Comparison of ENCODE assay signal across 8 mouse cellular contexts in the genomic region with DNA sequence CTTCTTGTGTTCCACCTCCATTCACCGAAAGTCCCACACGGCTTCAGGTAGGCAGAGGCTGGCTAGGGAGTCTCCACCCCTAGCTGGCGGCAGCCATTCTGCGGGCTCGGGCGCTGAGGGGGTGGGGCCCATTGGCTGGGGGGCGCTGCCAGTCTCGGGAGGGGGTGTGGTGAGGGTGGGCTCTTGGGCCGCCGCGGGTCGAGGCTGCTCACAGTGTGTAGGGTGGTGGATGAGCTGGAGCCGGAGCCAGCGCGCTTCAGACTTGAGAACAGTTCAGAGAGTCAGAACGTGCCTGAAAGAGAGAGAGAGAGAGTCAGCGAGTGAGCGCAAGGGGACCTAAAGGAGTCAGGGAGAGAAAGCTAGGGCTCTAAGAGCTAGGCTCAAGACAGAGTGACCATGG. TPM values are rescaled to one million over a fixed set of nuclear protein-coding genes. Genes with fewer than 3 reads are reported as not detected.
DNase-seq lines count a peak whose midpoint lies in the region; ATAC-seq lines count a peak whose summit lies in the region.

No protein-coding gene starts in this region.

- peak; percentile 97 for ATAC-seq in heart, embryonic 11.5 days (replicated peaks; ENCODE audit: insufficient number of reproducible peaks, low FRiP score, low TSS enrichment)
- ATAC-seq in kidney, embryonic 14.5 days (ENCODE audit: low FRiP score, low TSS enrichment) = peak; percentile 99
- ATAC-seq in liver, embryonic 15.5 days (ENCODE audit: insufficient read depth) = peak; percentile 92
- peak; percentile 98 for ATAC-seq in neural tube, embryonic 11.5 days (ENCODE audit: insufficient read depth, low FRiP score, low TSS enrichment)

- H3K4me1 ChIP-seq in heart, embryonic 11.5 days (ENCODE audit: control insufficient read depth, insufficient read depth, low read length) = no peaks in the 10 kb centered on the region
- H3K4me1 ChIP-seq in kidney, embryonic 14.5 days (ENCODE audit: control insufficient read depth, insufficient read depth, low read length) = no peaks in the 10 kb centered on the region
- no peaks in the 10 kb centered on the region for H3K4me1 ChIP-seq in liver, embryonic 15.5 days (replicated peaks)
- no peaks in the 10 kb centered on the region for H3K4me1 ChIP-seq in neural tube, embryonic 11.5 days (ENCODE audit: control insufficient read depth, insufficient read depth, low read length)

- H3K9ac ChIP-seq in heart, embryonic 11.5 days (ENCODE audit: low read depth, low read length) = 0 out of 2 replicates have a peak overlapping the region, but pooled peaks have one; percentile 28
- H3K9ac ChIP-seq in kidney, embryonic 14.5 days (ENCODE audit: low read depth, low read length) = peak overlapping the region; percentile 56
- no peak overlapping the region for H3K9ac ChIP-seq in liver, embryonic 15.5 days
- no peak overlapping the region for H3K9ac ChIP-seq in neural tube, embryonic 11.5 days (ENCODE audit: low read length)

- H3K4me2 ChIP-seq in heart, embryonic 11.5 days = peak overlapping the region; percentile 78
- H3K4me2 ChIP-seq in kidney, embryonic 14.5 days (replicated peaks; ENCODE audit: low read depth, low read length) = peak overlapping the region; percentile 59
- H3K4me2 ChIP-seq in liver, embryonic 15.5 days = peak overlapping the region; percentile 61
- H3K4me2 ChIP-seq in neural tube, embryonic 11.5 days (ENCODE audit: low read depth) = peak overlapping the region; percentile 56

- no peaks in the 10 kb centered on the region for H3K9me3 ChIP-seq in heart, embryonic 11.5 days (replicated peaks; ENCODE audit: control insufficient read depth, low read length)
- H3K9me3 ChIP-seq in kidney, embryonic 14.5 days (ENCODE audit: control insufficient read depth, low read length) = no peaks in the 10 kb centered on the region
- no peaks in the 10 kb centered on the region for H3K9me3 ChIP-seq in liver, embryonic 15.5 days (replicated peaks)
- no peaks in the 10 kb centered on the region for H3K9me3 ChIP-seq in neural tube, embryonic 11.5 days (ENCODE audit: control insufficient read depth, low read length)

- no peaks in the 10 kb centered on the region for H3K36me3 ChIP-seq in heart, embryonic 11.5 days (ENCODE audit: control insufficient read depth, insufficient read depth, low read length)
- no peaks in the 10 kb centered on the region for H3K36me3 ChIP-seq in kidney, embryonic 14.5 days (ENCODE audit: control insufficient read depth, insufficient read depth, low read length)
- no peaks in the 10 kb centered on the region for H3K36me3 ChIP-seq in liver, embryonic 15.5 days (replicated peaks)
- no peaks in the 10 kb centered on the region for H3K36me3 ChIP-seq in neural tube, embryonic 11.5 days (ENCODE audit: control insufficient read depth, insufficient read depth, low read length)

- no peak overlapping the region for H3K27ac ChIP-seq in heart, embryonic 11.5 days (ENCODE audit: low read depth, low read length)
- no peak overlapping the region; the same call in 1 of the 2 replicates for H3K27ac ChIP-seq in kidney, embryonic 14.5 days (ENCODE audit: low read depth, low read length)
- H3K27ac ChIP-seq in liver, embryonic 15.5 days (replicated peaks) = no peak overlapping the region
- H3K27ac ChIP-seq in neural tube, embryonic 11.5 days (ENCODE audit: low read depth, low read length) = no peak overlapping the region

- 13% methylated on average over 14 of the region's 18 CpGs for WGBS in heart, embryonic 11.5 days (ENCODE audit: insufficient replicate concordance)
- WGBS in kidney, embryonic 14.5 days = 26% methylated on average over 15 of the region's 18 CpGs
- 10% methylated on average over 18 of the region's 18 CpGs for WGBS in liver, embryonic 15.5 days (ENCODE audit: insufficient replicate concordance)
- WGBS in neural tube, embryonic 11.5 days = 13% methylated on average over 18 of the region's 18 CpGs

- peak overlapping the region; percentile 46 for H3K4me3 ChIP-seq in heart, embryonic 11.5 days (ENCODE audit: low read depth, low read length)
- H3K4me3 ChIP-seq in kidney, embryonic 14.5 days (ENCODE audit: low read length) = peak overlapping the region; percentile 48
- H3K4me3 ChIP-seq in liver, embryonic 15.5 days (replicated peaks) = peak overlapping the region; percentile 47
- H3K4me3 ChIP-seq in neural tube, embryonic 11.5 days (ENCODE audit: low read depth, low read length) = peak overlapping the region; percentile 40

- H3K27me3 ChIP-seq in heart, embryonic 11.5 days (ENCODE audit: control insufficient read depth, insufficient read depth, low read length) = no peaks in the 10 kb centered on the region
- H3K27me3 ChIP-seq in kidney, embryonic 14.5 days (ENCODE audit: control insufficient read depth, insufficient read depth, low read length) = no peaks in the 10 kb centered on the region
- no peaks in the 10 kb centered on the region for H3K27me3 ChIP-seq in liver, embryonic 15.5 days
- H3K27me3 ChIP-seq in neural tube, embryonic 11.5 days (ENCODE audit: control insufficient read depth, insufficient read depth, low read length) = no peaks in the 10 kb centered on the region

- DNase-seq in gastrocnemius, postnatal 10 days = peak; percentile 22
- DNase-seq in gastrocnemius, adult 8-10 months (ENCODE audit: low spot score in 2 of 2) = no peak
- DNase-seq in embryo, embryonic 10 days (ENCODE audit: low spot score) = peak; percentile 78
- DNase-seq in neural tube, embryonic 11.5 days (ENCODE audit: low spot score) = peak; percentile 82
- peak; percentile 64 for DNase-seq in testis, postnatal 10 days (ENCODE audit: low spot score)

RNA-seq across cellular contexts. Expression of gene Dach2, which starts 0.7 kb away (rescaled TPM):
- under 1 TPM; 0.47 to 0.49 TPM for total RNA-seq in gastrocnemius, postnatal 10 days (2021)
- total RNA-seq in gastrocnemius, adult 8-10 months (2022) = 1 to 10 TPM; 1.6 to 3.8 (median 2.1) TPM
- 0.37 and 0.87 TPM in 2 replicates for polyA plus RNA-seq in heart, embryonic 11.5 days (2014; fragmentation: Nextera tagmentation; extraction: Ambion mirVana)
- polyA plus RNA-seq in kidney, embryonic 14.5 days (2014; fragmentation: Nextera tagmentation; extraction: Ambion mirVana) = 8.0 and 10.3 TPM in 2 replicates
- polyA plus RNA-seq in liver, embryonic 15.5 days (2015; fragmentation: Nextera tagmentation; extraction: Ambion mirVana) = 0.23 and 0.45 TPM in 2 replicates
- 10.4 and 10.6 TPM in 2 replicates for polyA plus RNA-seq in neural tube, embryonic 11.5 days (2014; fragmentation: Nextera tagmentation; extraction: Ambion mirVana)

Comparison
In these comparisons a context has a peak if more than half of its experiments do, and no peak if none do; other contexts are left out.
1. DNase-seq: peak in gastrocnemius, postnatal 10 days (single experiment), embryo, embryonic 10 days (single experiment), neural tube, embryonic 11.5 days (single experiment) and testis, postnatal 10 days (single experiment); none in gastrocnemius, adult 8-10 months (0 of 2).
2. H3K9ac ChIP-seq: peak in heart, embryonic 11.5 days (single experiment) and kidney, embryonic 14.5 days (single experiment); none in liver, embryonic 15.5 days (single experiment) and neural tube, embryonic 11.5 days (single experiment).
3. Peak in every context shown above with its lines, with median percentiles within 50 percentile points of each other: ATAC-seq, H3K4me2 ChIP-seq and H3K4me3 ChIP-seq.